Mouse (Mus musculus) right cerebral cortex, postnatal 36 days (tissue): ENCODE measurements at regions not wholly inside any gene's neighbourhood (a gene's known extent, or its start where the extent isn't known, plus 50 kb on each side); places are given as distances from the start of the nearest gene placed in this dataset.
"Not testable (repeated sequence)": the region's sequence is repeated elsewhere in the genome, so short reads cannot be mapped to it uniquely, and the experiment has no call there.

Source experiments
- DNase-seq, 2 experiments: peaks; one replicate each; pipeline ENCODE4 v3.0.0; 2022; ENCODE audit warnings: low spot score in 2 of 2, mixed read lengths in 1 of 2

DNA sequence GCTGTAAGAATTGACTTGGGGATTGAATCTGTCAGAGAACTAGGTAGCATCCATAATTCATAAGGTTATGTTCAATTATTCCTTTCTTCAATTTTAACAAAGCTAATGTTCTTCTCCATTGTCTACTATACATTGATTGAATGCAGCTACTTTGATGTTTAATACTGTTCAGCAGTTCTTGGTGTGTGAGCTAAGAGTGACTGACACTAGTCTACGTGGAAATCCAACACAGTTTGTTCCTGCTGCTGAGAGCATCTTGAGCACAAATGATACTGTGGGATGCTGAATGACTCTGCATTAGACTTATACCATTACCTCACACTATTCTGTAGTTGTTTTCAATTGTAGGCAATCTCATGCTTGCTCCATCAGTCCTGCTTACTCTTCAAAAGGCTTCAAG is 249.4 kb upstream of the Akr1e1 start:
- DNase-seq = no peak

DNA sequence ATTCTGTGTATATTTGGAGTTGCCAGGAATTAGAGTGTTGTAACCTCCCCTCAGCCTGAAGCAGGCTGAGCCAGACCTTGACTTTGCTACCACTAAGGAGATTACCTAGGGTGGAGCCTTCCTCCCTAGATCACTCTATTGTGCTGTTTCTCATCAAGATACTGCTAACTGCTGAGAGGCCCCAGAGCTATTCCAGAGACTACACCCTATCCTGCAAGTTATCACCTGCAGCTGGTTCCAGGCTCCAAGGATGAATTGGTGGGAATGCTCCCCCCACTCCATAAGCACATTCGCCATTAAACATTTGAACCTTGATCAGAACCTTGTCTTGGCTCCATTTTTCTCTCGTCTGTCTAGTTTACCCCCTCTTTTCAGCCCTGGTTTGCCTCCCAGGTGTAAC is 230.5 kb upstream of the Akr1e1 start:
- not testable (repeated sequence) for DNase-seq

- DNase-seq = no peak
Observed at GRCm38 (mm10) chr13:4826756-4827155, 217.8 kb upstream of the Akr1e1 start.

GRCm38 (mm10) chr13:4825749-4826148 is 216.8 kb upstream of the Akr1e1 start:
- DNase-seq = not testable (repeated sequence)

- DNase-seq = no peak
Observed at GRCm38 (mm10) chr13:4806876-4807275, 197.9 kb upstream of the Akr1e1 start.

DNA sequence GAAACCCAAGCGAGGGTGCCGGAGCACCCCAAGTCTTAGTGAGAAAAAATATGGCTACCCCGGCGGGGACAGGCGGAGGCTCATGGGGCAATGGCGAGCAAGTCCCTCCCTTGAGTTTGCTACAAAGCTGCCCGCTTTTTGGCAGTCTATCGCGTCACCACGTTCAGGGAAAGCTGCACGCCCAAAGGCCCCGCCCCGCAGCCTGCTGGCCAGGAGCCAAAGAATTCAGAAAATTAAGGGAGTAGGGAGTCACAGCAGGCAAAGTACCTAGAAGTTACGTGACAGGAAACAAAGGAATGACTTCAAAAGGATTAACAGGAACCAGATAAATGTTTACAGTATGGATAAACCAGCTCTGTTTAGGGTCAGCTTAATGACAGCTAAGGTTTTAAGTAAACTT is 191.7 kb upstream of the Akr1e1 start:
- no peak for DNase-seq

- DNase-seq = no peak
Observed at GRCm38 (mm10) chr13:4791139-4791538, 182.2 kb upstream of the Akr1e1 start.

- DNase-seq = no peak
Observed at GRCm38 (mm10) chr13:4790414-4790813, 181.4 kb upstream of the Akr1e1 start.

GRCm38 (mm10) chr13:4783290-4783689 is 174.3 kb upstream of the Akr1e1 start:
- no peak for DNase-seq

DNA sequence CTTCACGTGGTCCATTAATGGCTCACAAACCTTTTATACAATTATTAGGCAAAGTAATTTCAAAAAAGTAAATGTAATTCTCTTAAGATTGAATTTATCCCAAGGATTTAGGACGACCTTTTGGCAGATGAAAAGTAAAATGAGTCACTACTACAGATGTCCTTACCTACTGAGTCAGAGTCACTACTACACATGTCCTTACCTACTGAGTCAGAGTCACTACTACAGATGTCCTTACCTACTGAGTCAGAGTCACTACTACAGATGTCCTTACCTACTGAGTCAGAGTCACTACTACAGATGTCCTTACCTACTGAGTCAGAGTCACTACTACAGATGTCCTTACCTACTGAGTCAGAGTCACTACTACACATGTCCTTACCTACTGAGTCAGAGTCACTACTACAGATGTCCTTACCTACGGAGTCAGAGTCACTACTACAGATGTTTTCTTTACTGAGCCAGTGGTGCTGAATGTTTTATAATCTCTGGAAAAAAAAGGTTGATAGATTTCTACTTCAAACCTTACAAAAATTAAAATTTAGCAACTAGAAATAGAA is 169.4 kb upstream of the Akr1e1 start:
- not testable (repeated sequence) for DNase-seq

DNA sequence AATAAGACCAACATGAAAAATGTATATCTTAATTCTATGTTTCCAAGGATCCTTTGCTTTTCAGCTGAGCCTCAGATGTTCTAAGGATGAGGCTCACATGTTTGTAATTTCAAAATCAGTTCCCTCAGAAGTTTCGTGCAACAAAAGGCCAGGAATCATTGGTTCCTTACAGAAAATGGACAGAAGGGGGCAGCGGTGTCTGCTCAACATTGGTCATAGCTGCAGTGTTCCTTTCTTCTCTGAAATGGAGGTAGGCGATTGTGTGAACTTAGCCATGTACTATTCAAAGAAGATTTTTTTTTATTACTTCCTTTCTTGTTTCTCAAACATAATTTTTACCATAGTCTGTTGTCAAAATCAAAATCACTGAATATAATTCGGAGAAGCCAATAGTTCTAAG is 167.9 kb upstream of the Akr1e1 start:
- no peak for DNase-seq

DNA sequence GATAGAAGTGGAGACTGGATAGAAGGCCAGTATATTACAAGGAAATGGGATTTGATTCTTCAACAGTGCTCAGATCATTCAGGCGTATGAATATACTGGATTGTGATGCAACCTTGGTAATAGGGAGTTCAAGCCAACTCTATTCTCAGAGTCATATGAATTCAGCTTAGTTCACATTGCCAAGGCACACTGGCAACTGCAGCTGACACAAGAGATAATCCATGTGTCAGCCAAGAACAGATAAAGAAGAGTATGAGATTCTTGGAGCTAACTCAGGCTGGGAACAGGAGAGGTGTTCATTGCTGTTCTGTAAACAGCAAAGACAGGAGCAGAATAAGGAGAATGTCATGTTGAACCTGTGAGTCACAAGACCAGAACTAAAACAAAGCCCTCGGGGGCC is 163.3 kb upstream of the Akr1e1 start:
- DNase-seq = no peak

DNA sequence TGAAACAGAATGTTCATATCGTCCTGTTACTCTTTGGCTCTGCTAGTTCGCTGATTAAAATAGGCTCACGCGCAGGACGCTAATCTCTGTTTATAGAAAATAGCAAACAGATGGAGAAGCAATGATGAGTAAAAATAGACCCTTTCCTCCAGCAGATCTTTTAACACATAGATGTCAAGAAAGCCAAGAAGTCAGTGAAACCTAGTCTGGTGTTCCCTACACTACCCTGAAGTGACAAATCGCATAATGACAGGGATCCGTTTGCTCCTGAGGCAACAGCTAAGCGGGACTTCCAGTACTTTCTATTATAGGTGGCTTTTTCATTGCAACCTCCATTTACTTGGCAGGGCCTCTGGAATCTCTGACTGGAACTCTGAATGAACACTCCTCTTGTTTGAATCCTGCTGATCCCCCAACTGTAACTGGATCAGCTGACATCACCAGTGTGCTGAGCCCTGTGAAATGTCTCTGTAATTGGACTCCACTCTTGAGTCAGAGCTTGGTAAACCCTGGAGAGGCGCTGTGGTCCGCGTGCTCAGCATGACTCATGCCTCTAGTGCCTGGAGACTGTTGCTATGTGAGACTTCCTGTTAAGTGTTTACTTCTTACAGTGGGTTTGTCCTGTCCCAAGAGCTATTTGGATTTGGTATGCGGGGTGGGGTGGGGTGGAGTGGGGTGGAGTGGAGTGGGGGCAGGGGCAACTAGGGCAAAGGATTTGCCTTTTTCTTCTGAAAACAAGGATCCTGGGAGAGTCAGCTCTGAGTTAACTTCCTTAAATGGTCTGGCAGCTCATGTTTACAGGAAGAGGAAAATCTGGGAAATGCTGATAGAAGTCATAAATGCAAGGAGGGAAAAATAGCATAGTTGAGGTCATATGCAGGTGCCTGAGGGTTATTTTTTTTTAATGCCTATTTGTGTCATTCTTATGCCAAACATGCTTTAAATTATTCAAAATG is 162.4 kb upstream of the Akr1e1 start:
- DNase-seq = peak; percentile 77 to 81

- DNase-seq = no peak
Observed at GRCm38 (mm10) chr13:4759965-4760364, 151.0 kb upstream of the Akr1e1 start.

GRCm38 (mm10) chr13:4756529-4756928 is 147.6 kb upstream of the Akr1e1 start:
- no peak for DNase-seq

DNA sequence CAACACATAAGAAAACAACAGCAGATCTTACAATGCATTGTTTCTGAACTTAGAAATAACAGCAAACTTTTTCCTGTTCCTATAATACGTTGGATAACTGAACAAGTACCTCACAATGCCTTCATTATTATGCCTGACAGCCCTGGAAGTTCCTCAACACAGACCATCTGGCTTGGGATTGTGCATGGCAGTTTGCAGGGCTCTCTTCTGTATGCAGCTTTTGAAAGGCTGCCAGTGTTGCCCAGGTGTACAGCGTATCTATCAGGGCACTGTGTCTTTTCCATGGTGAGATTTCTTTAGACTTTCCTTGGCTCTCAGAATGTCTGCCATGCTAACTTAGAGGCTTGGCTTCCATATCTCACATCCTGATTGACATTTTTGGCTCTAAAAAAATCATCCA is 134.0 kb upstream of the Akr1e1 start:
- DNase-seq = no peak

- not testable (repeated sequence) for DNase-seq
Observed at GRCm38 (mm10) chr13:4716299-4716698, 107.3 kb upstream of the Akr1e1 start.

- DNase-seq = no peak
Observed at GRCm38 (mm10) chr13:4714724-4715123, 105.8 kb upstream of the Akr1e1 start.

DNA sequence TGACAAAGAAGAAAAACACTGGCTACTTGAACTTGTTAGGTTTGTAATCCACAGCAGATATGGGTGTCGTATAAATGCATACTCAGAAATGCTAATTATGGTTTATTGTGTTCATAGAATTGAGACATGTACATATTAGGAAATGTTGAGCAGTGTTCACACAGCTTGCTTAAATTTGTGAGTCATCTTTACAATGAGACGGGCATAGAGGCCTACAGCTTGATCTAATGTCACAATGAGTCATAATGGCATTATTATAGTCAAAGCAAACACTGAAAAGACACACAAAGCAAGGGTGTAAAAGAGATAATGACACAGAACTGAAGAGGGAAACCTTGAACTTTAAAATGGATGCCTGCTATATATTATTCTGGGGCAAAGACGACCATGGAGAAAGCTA is 103.7 kb upstream of the Akr1e1 start:
- no peak for DNase-seq

DNA sequence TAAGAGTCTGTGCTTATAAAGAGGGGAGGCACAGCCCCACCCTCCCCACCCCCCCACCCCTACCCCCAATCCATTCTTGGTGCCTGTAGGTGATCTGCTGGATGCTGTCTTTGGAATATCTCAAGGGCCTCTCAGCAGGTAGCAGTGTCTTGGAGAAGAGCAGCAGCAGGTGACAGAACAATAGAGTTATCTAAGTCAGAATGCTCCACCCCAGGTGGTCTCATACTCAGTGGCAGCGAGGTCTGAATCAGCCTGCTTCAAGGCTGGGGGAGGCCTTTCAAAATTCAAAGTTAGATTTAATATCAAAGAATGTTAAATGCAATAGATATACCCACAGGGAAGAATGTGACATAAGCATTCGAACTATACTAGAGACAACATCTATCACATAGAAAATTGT is 90.6 kb upstream of the Akr1e1 start:
- DNase-seq = not testable (repeated sequence)

DNA sequence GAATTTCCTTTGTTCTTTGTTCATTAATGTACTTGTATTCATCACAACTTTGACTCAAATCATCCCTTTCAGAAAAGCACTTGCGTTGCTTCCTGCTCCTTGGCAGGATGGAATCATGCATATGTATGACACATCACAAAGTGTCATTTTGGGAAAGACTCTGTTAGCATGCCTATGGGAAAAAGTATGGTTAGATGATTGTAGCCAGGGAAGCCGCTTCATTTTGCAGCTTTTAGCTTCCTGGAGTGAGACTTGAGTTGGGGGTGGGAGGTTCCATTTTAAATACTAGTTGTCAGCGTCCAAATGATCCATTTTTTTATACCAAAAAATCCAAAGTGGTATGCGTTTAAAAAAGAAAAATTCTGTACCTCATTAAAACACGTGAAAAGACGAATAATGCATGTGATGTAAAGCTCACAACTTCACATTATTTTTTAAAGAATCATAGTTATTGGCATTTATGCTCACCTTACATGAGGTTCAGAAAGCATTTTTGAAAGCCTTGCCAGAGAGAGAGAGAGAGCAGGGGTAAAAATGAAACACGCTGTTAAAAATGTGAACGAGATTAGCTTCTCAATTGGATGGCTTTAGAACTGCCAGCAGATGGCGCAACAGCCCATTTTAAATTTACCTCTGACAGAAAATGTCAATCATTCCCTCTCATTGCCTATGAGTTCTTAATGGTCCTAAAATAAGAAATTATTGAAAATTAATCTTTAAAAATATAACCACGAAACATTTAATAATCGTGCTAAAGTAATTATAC is 57.6 kb upstream of the Akr1e1 start:
- peak; percentile 21 to 37 for DNase-seq

- no peak for DNase-seq
Observed at GRCm38 (mm10) chr13:4663390-4663789, 54.4 kb upstream of the Akr1e1 start.
